In genomic region chr1:180342944-180343343, GRCm38 (mm10) we compare ENCODE assay signal across 28 mouse cellular contexts. TPM values are rescaled to one million over a fixed set of nuclear protein-coding genes. Genes with fewer than 3 reads are reported as not detected.
DNase-seq lines count a peak whose midpoint lies in the region; ATAC-seq and TF ChIP-seq lines count a peak whose summit lies in the region.
"Had no signal": no experiment of that assay in that cellular context is flagged by ENCODE, and none has a peak within 500 bp of the region (broad histone marks: within the 10 kb centered on the region; RNA-seq: fewer than 3 reads in every experiment).

No protein-coding gene starts in this region.

- ATAC-seq in lung, postnatal 0 days: peak; percentile 25; the same call in 1 of the 2 replicates
- peak; percentile 34 for ATAC-seq in common myeloid progenitor, adult 5-6 weeks (replicated peaks; ENCODE audit: low read depth, poor library complexity, severe bottlenecking)
- ATAC-seq: forebrain, embryonic 16.5 days; intestine, embryonic 15.5 days; midbrain, embryonic 16.5 days had no signal

- intact Hi-C loops in heart, adult 2 months (cut with DNase I): no loop called here

- H3K27ac ChIP-seq in heart, adult 2 months: peak overlapping the region; percentile 62; the same call in 1 of the 2 replicates
- no peak overlapping the region for H3K27ac ChIP-seq in lung, postnatal 0 days (ENCODE audit: low read length)
- H3K27ac ChIP-seq: embryonic facial prominence, embryonic 13.5 days; heart, embryonic 13.5 days; intestine, embryonic 15.5 days; liver, embryonic 14.5 days; stomach, embryonic 15.5 days had no signal

- H3K4me3 ChIP-seq in heart, adult 2 months: peak overlapping the region; percentile 9; the same call in 1 of the 2 replicates
- H3K4me3 ChIP-seq in lung, postnatal 0 days (ENCODE audit: low read depth, low read length): no peak overlapping the region
- H3K4me3 ChIP-seq: embryonic facial prominence, embryonic 13.5 days; erythroblast, embryonic 14.5 days; heart, embryonic 13.5 days; intestine, embryonic 15.5 days; stomach, embryonic 15.5 days had no signal

- DNase-seq in heart, adult 2 months: no peak
- DNase-seq in heart, adult 9 months (ENCODE audit: low spot score in 2 of 2): no peak
- no peak for DNase-seq in lung, postnatal 0 days (ENCODE audit: low spot score)
- no peak for DNase-seq in lung, postnatal 14 days
- DNase-seq in monocyte, adult 2 months (ENCODE audit: low read depth in 1 of 2, low spot score in 2 of 2): peak; percentile 48 to 50
- DNase-seq in thymus, adult 18-20 months: no peak
- DNase-seq in natural killer cell, adult 2 months (ENCODE audit: low spot score in 2 of 2): no peak
- DNase-seq: adrenal gland, postnatal 14 days; cerebellum, adult 11-12 months; cerebellum, adult 9-11 months; heart, postnatal 10 days; kidney, adult 8-10 months; left cerebral cortex, postnatal 4 days; liver; lung, embryonic 14.5 days; right cerebral cortex, postnatal 14 days; thymus, adult 2 months; thymus, postnatal 36 days had no signal

- no peaks in the 10 kb centered on the region for H3K27me3 ChIP-seq in heart, adult 2 months (ENCODE audit: control insufficient read depth, insufficient read depth, low read length)
- no peaks in the 10 kb centered on the region for H3K27me3 ChIP-seq in lung, postnatal 0 days (replicated peaks; ENCODE audit: insufficient read depth, low read length)
- H3K27me3 ChIP-seq: embryonic facial prominence, embryonic 13.5 days; intestine, embryonic 15.5 days; stomach, embryonic 15.5 days had no signal

- no peak for TF ChIP-seq POLR2A in heart, adult 2 months (IDR thresholded peaks at IDR 0.05; ENCODE audit: insufficient read depth, low read depth, low read length)

- no peak overlapping the region for H3K4me2 ChIP-seq in lung, postnatal 0 days (replicated peaks; ENCODE audit: low read depth, low read length)
- H3K4me2 ChIP-seq: embryonic facial prominence, embryonic 13.5 days; heart, embryonic 13.5 days; intestine, embryonic 15.5 days; lung, embryonic 14.5 days; midbrain, embryonic 11.5 days; stomach, embryonic 15.5 days had no signal

- H3K79me2 ChIP-seq in heart, adult 2 months (replicated peaks; ENCODE audit: control insufficient read depth, insufficient read depth, low read length): peaks cover 6% of the 10 kb centered on the region

- H3K9ac ChIP-seq in heart, adult 2 months (ENCODE audit: low read depth, low read length): no peak overlapping the region
- no peak overlapping the region for H3K9ac ChIP-seq in lung, postnatal 0 days (replicated peaks; ENCODE audit: low read depth)
- H3K9ac ChIP-seq: embryonic facial prominence, embryonic 13.5 days; heart, embryonic 13.5 days; intestine, embryonic 15.5 days; liver, embryonic 14.5 days; lung, embryonic 14.5 days; stomach, embryonic 15.5 days had no signal

- H3K36me3 ChIP-seq in heart, adult 2 months (ENCODE audit: control insufficient read depth, insufficient read depth, low read length): peaks cover 14% of the 10 kb centered on the region
- no peaks in the 10 kb centered on the region for H3K36me3 ChIP-seq in lung, postnatal 0 days (ENCODE audit: insufficient read depth, low read length)
- H3K36me3 ChIP-seq: embryonic facial prominence, embryonic 13.5 days; heart, embryonic 13.5 days; intestine, embryonic 15.5 days; stomach, embryonic 15.5 days had no signal

- no peak for TF ChIP-seq EP300 in heart, adult 2 months (IDR thresholded peaks at IDR 0.05; ENCODE audit: insufficient read depth, low read depth, low read length)
- no peak for TF ChIP-seq EP300 in lung, postnatal 0 days (IDR thresholded peaks at IDR 0.05)

- WGBS in heart, adult 2 months: 37% methylated on average over 7 of the region's 7 CpGs
- WGBS in lung, postnatal 0 days: 59% methylated on average over 7 of the region's 7 CpGs

- H3K4me1 ChIP-seq in heart, adult 2 months (ENCODE audit: control insufficient read depth, insufficient read depth, low read length): peaks cover 27% of the 10 kb centered on the region
- H3K4me1 ChIP-seq in lung, postnatal 0 days (ENCODE audit: insufficient read depth, low read depth, low read length): peaks cover 16% of the 10 kb centered on the region

- no peak for TF ChIP-seq CTCF in heart, adult 2 months (IDR thresholded peaks at IDR 0.05)
- TF ChIP-seq CTCF in lung, postnatal 0 days (IDR thresholded peaks at IDR 0.05): no peak

- H3K9me3 ChIP-seq in lung, postnatal 0 days (ENCODE audit: low read length): no peaks in the 10 kb centered on the region
- H3K9me3 ChIP-seq: embryonic facial prominence, embryonic 13.5 days; heart, embryonic 13.5 days; intestine, embryonic 15.5 days; stomach, embryonic 15.5 days had no signal

RNA-seq across cellular contexts. Expression of gene Itpkb, which starts 12.7 kb away (rescaled TPM):
- 10 to 100 TPM; 50.0 to 50.7 TPM for total RNA-seq in heart, adult 2 months (2021)
- 21.5 and 29.9 TPM in 2 replicates for polyA plus RNA-seq in heart, adult 2 months (2012; rRNA removed)
- polyA plus RNA-seq in lung, postnatal 0 days (2015; fragmentation: Nextera tagmentation; extraction: Ambion mirVana): 8.4 and 11.9 TPM in 2 replicates
- 10.2 and 15.9 TPM in 2 replicates for total RNA-seq in common myeloid progenitor, adult 5-6 weeks (2017)

Comparison
In these comparisons a context has a peak if more than half of its experiments do, and no peak if none do; other contexts are left out.
1. DNase-seq: peak in monocyte, adult 2 months (2 of 2); none in heart, adult 2 months (0 of 2), heart, adult 9 months (0 of 2), lung, postnatal 0 days (single experiment), lung, postnatal 14 days (single experiment), thymus, adult 18-20 months (0 of 2) and natural killer cell, adult 2 months (0 of 2).